Mouse (Mus musculus) heart, adult 2 months (tissue): Measurements from ENCODE around the gene Atcay.

Source experiments
- CTCF ChIP-seq: fragments of 200-600 bp; IDR thresholded peaks from 2 replicates; pipeline ENCODE4 v1.8.1; 2022; ENCODE audit warnings: antibody characterized with exemption, mild to moderate bottlenecking, moderate library complexity
- EP300 ChIP-seq: fragments of 200-500 bp; IDR thresholded peaks from 2 replicates; pipeline ENCODE4 v1.6.1; 2011; ENCODE audit warnings: low read depth, low read length, control low read depth; ENCODE audit not compliant: insufficient read depth
- POLR2A ChIP-seq: fragments of 200-500 bp; IDR thresholded peaks from 2 replicates; pipeline ENCODE4 v1.6.1; 2011; ENCODE audit warnings: mild to moderate bottlenecking, low read depth, low read length, control low read depth; ENCODE audit not compliant: insufficient read depth

DNA sequence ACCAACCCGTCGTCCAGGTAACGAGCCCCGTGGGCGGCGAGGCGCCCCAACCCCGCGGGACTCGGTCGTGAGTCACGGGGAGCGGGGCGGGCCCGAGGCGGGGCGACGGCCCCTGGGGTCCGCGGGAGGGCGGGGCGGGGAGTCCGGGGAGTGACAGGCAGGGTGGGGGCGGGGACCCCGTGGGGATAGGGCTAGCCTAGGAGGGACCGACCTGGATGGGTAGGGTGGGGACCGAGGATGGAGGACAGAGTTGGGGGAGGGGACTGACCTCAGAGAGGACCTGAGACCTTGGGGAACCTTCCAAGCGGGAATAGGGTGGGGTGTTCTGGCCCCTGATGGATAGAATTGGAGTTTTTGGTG, 2.6 kb upstream of the Atcay start:
- TF ChIP-seq POLR2A (no peak), CTCF (no peak), EP300 (no peak)
